Mouse (Mus musculus) left cerebral cortex, postnatal 4 days (tissue): ENCODE measurements at regions not wholly inside any gene's neighbourhood (a gene's known extent, or its start where the extent isn't known, plus 50 kb on each side); places are given as distances from the start of the nearest gene placed in this dataset.

Experiments used
- DNase-seq: peaks from one replicate; pipeline ENCODE4 v3.0.0-alpha.2; 2022
- intact Hi-C: fragments of 180-260 bp; cut with DNase I; formaldehyde crosslinking; loops from one replicate; pipeline ENCODE4 v1.15.1; 2025

- DNase-seq: no peak
- intact Hi-C loops: loop anchor here (10.0 kb wide), 1 partner anchor 98 kb away; the partner anchor contains the start of gene Chrna7
These were observed 100.7 kb upstream of the Chrna7 start for GRCm38 (mm10) chr7:63313096-63313495.

- intact Hi-C loops: loop anchor here (2.0 to 10.0 kb wide), 3 partner anchors 105 to 443 kb away; partner anchors contain the start of gene Chrna7
- peak; percentile 69 for DNase-seq
These were observed 107.2 kb upstream of the Chrna7 start for GRCm38 (mm10) chr7:63319594-63319993.

- intact Hi-C loops: loop anchor here (5.0 kb wide), 3 partner anchors 266 to 416 kb away; no protein-coding TSS in a partner anchor
- DNase-seq: no peak
These were observed 108.8 kb upstream of the Chrna7 start for GRCm38 (mm10) chr7:63321171-63321570.

GRCm38 (mm10) chr7:63321951-63322710 lies 109.8 kb upstream of the Chrna7 start:
- peak; percentile 56 for DNase-seq
- intact Hi-C loops: loop anchor here (5.0 kb wide), 3 partner anchors 265 to 415 kb away; no protein-coding TSS in a partner anchor

GRCm38 (mm10) chr7:63335146-63335545 lies 109.4 kb upstream of the Otud7a start:
- intact Hi-C loops: no loop called here
- peak; percentile 44 for DNase-seq

GRCm38 (mm10) chr7:63336072-63336471 lies 108.5 kb upstream of the Otud7a start:
- intact Hi-C loops: no loop called here

GRCm38 (mm10) chr7:63341716-63342115 lies 102.8 kb upstream of the Otud7a start:
- no peak for DNase-seq
- intact Hi-C loops: no loop called here

More at GRCm38 (mm10) chr7:63336072-63336471, 108.5 kb upstream of the Otud7a start:
- DNase-seq: no peak

- peak; percentile 67 for DNase-seq
- intact Hi-C loops: no loop called here
These were observed 98.7 kb upstream of the Otud7a start for GRCm38 (mm10) chr7:63345671-63346392.

- intact Hi-C loops: no loop called here
- DNase-seq: no peak
These were observed 98.2 kb upstream of the Otud7a start for GRCm38 (mm10) chr7:63346393-63346730.
